In the genomic region with DNA sequence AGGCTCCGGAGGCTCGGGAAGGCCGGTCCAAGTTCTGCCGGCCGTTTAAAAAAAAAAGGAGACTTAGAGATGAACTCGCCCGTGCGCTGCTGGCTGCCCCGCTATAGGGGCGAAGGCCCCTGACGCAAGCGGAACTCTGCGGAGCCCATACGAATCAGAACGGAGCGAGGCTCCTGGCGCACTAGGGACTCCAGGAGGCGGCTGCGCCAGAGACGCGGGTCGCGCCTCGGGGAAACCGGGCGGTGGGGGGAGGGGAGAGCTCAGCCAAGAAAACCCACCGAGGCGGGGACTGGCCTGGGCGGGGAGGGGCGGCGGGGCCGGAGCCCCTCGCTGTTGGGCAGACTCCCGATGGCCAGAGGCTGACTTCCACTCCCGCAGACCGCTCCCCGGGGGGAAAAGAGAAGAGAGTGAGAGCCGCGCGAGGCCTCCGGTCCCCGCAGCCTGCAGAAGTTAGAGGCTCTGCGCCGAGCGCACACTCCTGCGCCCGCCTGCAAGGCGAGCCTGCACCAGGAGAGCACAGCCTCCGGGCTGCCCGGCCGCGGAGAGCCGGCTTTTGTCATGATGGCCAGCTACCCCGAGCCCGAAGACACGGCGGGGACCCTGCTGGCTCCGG, we compare ENCODE assay signal across 9 mouse cellular contexts. TPM values are rescaled to one million over a fixed set of nuclear protein-coding genes. Genes with fewer than 3 reads are reported as not detected.
DNase-seq lines count a peak whose midpoint lies in the region; ATAC-seq and TF ChIP-seq lines count a peak whose summit lies in the region.
"Had no signal": no experiment of that assay in that cellular context is flagged by ENCODE, and none has a peak within 500 bp of the region (broad histone marks: within the 10 kb centered on the region; RNA-seq: fewer than 3 reads in every experiment).

A gene (plus strand): TSS at position 186 of the 613 bp plus-strand sequence.

- POLR2A ChIA-PET in Patski (lab: Charles Lee) = no interaction called here

- intact Hi-C loops in gastrocnemius, adult 2 months (cut with DNase I) = no loop called here

- H3K4me1 ChIP-seq in forebrain, embryonic 12.5 days = peaks cover 33% of the 10 kb centered on the region
- no peaks in the 10 kb centered on the region for H3K4me1 ChIP-seq in intestine, postnatal 0 days (replicated peaks; ENCODE audit: control insufficient read depth, insufficient read depth, low read length)

- no peak for TF ChIP-seq CTCF in gastrocnemius, adult 2 months (IDR thresholded peaks at IDR 0.05)
- TF ChIP-seq CTCF in Patski (IDR thresholded peaks at IDR 0.05) = no peak
- TF ChIP-seq CTCF in intestine, postnatal 0 days (IDR thresholded peaks at IDR 0.05; ENCODE audit: low read depth) = no peak

- no peaks in the 10 kb centered on the region for H3K36me3 ChIP-seq in forebrain, embryonic 12.5 days (replicated peaks)
- no peaks in the 10 kb centered on the region for H3K36me3 ChIP-seq in intestine, postnatal 0 days (ENCODE audit: control insufficient read depth, insufficient read depth)
- H3K36me3 ChIP-seq: G1E had no signal

- CTCF ChIA-PET in Patski (lab: Charles Lee) = interaction anchor here (1.1 to 1.6 kb wide), 2 partner anchors 10 to 16 kb away, joined by 3 to 4 read pairs; no protein-coding TSS in a partner anchor

- no peaks in the 10 kb centered on the region for H3K9me3 ChIP-seq in forebrain, embryonic 12.5 days
- no peaks in the 10 kb centered on the region for H3K9me3 ChIP-seq in intestine, postnatal 0 days (ENCODE audit: control insufficient read depth)

- H3K27me3 ChIP-seq in Patski = peaks cover 66% of the 10 kb centered on the region
- peaks cover 94% of the 10 kb centered on the region for H3K27me3 ChIP-seq in forebrain, embryonic 12.5 days
- H3K27me3 ChIP-seq in intestine, postnatal 0 days (replicated peaks; ENCODE audit: control insufficient read depth, insufficient read depth, low read length) = peaks cover 99% of the 10 kb centered on the region

- H3K4me2 ChIP-seq in forebrain, embryonic 12.5 days = peak within 1 kb of the TSS; percentile 87
- peak within 1 kb of the TSS; percentile 62 for H3K4me2 ChIP-seq in intestine, postnatal 0 days (replicated peaks; ENCODE audit: low read depth)

- peak; percentile 37 for DNase-seq in gastrocnemius, adult 2 months
- no peak for DNase-seq in gastrocnemius, adult 18-20 months (ENCODE audit: low spot score)
- no peak for DNase-seq in Patski (ENCODE audit: low read depth, low spot score)
- peak; percentile 81 for DNase-seq in neural tube, embryonic 10.5 days (ENCODE audit: extremely low spot score, low spot score)
- no peak for DNase-seq in spleen, postnatal 14 days (ENCODE audit: low spot score in 2 of 2)
- no peak for DNase-seq in right cerebral cortex, postnatal 36 days (ENCODE audit: low spot score in 2 of 2)

- H3K27ac ChIP-seq in gastrocnemius, adult 2 months = no peak within 1 kb of the TSS
- peak within 1 kb of the TSS; percentile 46 for H3K27ac ChIP-seq in forebrain, embryonic 12.5 days
- H3K27ac ChIP-seq in intestine, postnatal 0 days (ENCODE audit: low read depth, low read length) = no peak within 1 kb of the TSS

- peak; percentile 41 for ATAC-seq in Patski
- ATAC-seq in forebrain, embryonic 12.5 days (ENCODE audit: low FRiP score) = peak; percentile 49; the same call in 1 of the 2 replicates
- no peak for ATAC-seq in intestine, postnatal 0 days

- under 1% methylated on average over 50 of the region's 58 CpGs for WGBS in forebrain, embryonic 12.5 days
- under 1% methylated on average over 51 of the region's 58 CpGs for WGBS in intestine, postnatal 0 days

- H3K9ac ChIP-seq in forebrain, embryonic 12.5 days = peak within 1 kb of the TSS; percentile 48
- no peak within 1 kb of the TSS for H3K9ac ChIP-seq in intestine, postnatal 0 days (ENCODE audit: low read depth, low read length)

- peak within 1 kb of the TSS; percentile 73 for H3K4me3 ChIP-seq in gastrocnemius, adult 2 months
- peak within 1 kb of the TSS; percentile 49 for H3K4me3 ChIP-seq in forebrain, embryonic 12.5 days (replicated peaks)
- H3K4me3 ChIP-seq in intestine, postnatal 0 days (ENCODE audit: low read depth, low read length) = peak within 1 kb of the TSS; percentile 33

- in situ Hi-C loops in Patski (cut with MboI; ENCODE audit: low pct_unique_long_range_greater_than_20kb) = no loop called here

RNA-seq across cellular contexts. Expression of the gene that starts here (rescaled TPM):
- not detected for total RNA-seq in gastrocnemius, adult 2 months (2021)
- total RNA-seq in gastrocnemius, adult 18-20 months (2021) = under 1 TPM in 1 of 2 experiments, not detected in 1; 0.09 TPM
- polyA plus RNA-seq in Patski (2021) = 2.2 TPM
- polyA plus RNA-seq in forebrain, embryonic 12.5 days (2016; fragmentation: Nextera tagmentation; extraction: Ambion mirVana) = 1.5 and 2.2 TPM in 2 replicates
- polyA plus RNA-seq in intestine, postnatal 0 days (2015; fragmentation: Nextera tagmentation; extraction: Ambion mirVana) = not detected in 2 replicates
- total RNA-seq: G1E had no signal
- polyA plus RNA-seq: G1E had no signal

Comparison
In these comparisons a context has a peak if more than half of its experiments do, and no peak if none do; other contexts are left out.
1. Peak in DNase-seq and H3K4me3 ChIP-seq in gastrocnemius, adult 2 months; RNA of the gene not detected or under 1 TPM.